Mouse (Mus musculus) ovary, postnatal 10 days (tissue): ENCODE data around the gene Rpl3l.
"Not testable (repeated sequence)": the region's sequence is repeated elsewhere in the genome, so short reads cannot be mapped to it uniquely, and the experiment has no call there.

Experiments
- DNase-seq: peaks from one replicate; pipeline ENCODE4 v3.0.0; 2022; ENCODE audit warnings: low spot score

Gene Rpl3l

DNA sequence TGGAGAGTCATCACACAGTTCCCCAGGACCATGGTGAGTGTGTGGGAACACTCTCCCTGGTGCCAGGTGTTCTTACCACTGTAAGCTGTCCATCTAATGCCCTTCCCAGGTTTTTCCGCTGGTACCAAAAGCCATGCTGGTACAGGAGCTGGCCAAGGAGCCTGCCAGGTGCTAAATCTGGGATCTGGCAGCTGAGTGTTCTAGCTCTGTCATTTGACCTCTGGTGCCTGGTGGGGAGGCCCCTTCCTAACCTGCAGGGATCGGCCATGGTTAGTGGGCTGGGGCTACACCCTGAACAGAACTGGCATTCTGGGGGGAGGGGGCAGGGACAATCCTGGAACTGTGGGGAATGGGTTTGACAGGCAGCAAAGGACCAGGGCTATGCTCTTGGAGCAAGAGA lies at the start of gene Rpl3l:
Gene Rpl3l (plus strand): TSS at position 203 of the 400 bp plus-strand sequence.
- no peak for DNase-seq

DNA sequence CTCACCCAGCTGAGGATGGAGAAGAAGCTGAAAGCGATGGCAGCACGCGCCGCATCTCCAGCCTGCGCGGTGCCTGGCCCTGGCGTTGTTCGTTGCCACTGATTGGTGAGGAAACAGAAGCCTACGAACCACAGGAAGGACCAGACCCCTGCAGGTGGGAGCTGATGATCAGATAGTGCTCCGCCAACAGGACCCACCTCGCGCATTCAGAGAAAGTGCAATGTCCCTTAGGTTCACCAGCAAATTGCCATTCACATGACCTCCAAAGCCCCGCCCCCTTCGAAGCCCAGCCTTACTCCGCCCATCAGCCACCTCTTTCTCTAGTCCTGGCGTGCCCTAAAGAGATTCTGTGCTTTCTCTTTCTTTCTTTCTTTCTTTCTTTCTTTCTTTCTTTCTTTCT lies 41.1 kb upstream of the Rpl3l start:
- no peak for DNase-seq

DNA sequence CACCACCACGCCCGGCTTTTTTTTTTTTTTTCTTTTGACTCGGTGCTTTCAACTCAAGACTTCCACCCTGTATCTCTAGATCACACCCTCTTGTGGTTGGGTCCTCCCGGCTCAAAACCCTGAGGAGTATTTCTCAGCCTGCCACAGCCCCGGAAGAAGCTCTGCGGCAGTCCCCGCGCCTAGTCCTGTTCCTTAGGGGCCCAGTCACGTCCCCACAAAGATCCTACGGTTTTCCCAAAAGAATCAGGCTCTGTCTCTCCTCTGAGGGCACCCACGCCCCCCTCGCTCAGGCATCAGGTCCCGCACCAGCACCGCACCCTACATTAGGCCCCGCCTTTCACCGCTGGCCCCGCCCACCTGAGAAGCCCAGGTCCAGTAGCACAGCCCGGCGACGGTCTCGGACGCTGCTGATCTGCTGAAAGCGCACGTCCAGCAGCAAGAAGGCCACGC lies 40.4 kb upstream of the Rpl3l start:
- no peak for DNase-seq

DNA sequence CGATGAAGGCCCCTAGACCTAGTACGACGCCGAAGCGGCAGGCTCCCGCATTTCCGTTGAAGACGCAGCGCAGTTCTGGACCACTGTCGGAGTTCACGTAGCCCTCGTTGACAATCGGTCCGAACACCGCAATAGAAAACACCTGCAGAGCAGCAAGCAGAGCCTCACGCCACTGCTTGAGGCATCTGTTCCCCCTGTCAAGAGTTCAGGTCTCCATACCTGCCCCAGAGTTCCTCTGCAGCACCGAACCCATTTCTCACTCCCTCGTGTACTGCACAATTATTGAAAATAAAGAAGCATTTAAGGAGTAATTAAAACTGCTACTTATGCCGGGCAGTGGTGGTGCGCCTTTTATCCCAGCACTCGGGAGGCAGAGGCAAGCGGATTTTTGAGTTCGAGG lies 40.0 kb upstream of the Rpl3l start:
- no peak for DNase-seq

GRCm38 (mm10) chr17:24689251-24690081 lies 38.2 kb upstream of the Rpl3l start, which contains the start of gene Syngr3:
TSS of gene Syngr3 (minus strand) at chr17:24689955.
- no peak for DNase-seq

- DNase-seq = no peak
Measured at GRCm38 (mm10) chr17:24692385-24692784, 35.2 kb upstream of the Rpl3l start.

- peak; percentile 29 for DNase-seq
Measured at GRCm38 (mm10) chr17:24695326-24696010, 32.2 kb upstream of the Rpl3l start.

- peak; percentile 67 for DNase-seq
Measured at GRCm38 (mm10) chr17:24696011-24696697, 31.5 kb upstream of the Rpl3l start, which contains the start of the genes Gfer and Noxo1. TSS of gene Gfer (minus strand) at chr17:24696156. TSS of gene Noxo1 (plus strand) at chr17:24696234.

GRCm38 (mm10) chr17:24697985-24698384 lies 29.6 kb upstream of the Rpl3l start:
- DNase-seq = no peak

DNA sequence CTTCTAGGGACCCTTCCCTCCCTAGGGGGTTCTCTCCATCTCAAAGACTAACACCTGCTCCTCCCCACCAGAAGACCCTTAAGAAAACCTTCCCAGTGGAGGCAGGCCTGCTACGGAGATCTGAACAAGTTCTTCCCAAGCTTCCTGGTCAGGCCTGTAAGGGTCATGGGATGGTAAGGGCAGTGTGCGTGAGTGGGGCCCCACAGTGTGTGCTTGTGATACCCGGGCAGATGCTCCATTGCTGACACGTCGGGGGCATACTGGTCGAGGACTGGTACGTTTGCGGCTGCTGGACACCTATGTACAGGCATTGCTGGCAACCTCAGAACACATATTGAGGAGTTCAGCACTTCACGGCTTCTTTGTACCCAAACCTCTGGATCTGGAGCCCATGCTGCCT lies 28.9 kb upstream of the Rpl3l start:
- no peak for DNase-seq

DNA sequence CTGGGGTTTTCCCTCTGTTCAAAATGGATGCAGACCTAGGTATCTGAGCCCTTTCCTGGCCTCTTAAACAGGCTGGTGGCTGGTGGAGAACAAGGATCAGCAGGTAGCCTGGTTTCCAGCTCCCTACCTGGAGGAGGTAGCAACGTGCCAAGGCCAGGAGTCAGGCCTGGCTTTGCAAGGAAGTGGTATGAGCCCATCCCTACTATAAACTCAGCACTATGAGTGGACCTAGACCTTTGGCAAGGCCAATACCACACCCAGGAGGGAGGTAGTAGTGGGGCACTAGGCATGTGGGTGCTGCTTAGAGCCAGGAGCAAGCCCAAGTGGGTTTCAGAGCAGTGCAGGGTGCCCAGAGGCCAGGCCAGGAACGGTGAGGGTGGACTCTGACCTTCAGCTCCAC lies 28.1 kb upstream of the Rpl3l start:
- DNase-seq = no peak

DNA sequence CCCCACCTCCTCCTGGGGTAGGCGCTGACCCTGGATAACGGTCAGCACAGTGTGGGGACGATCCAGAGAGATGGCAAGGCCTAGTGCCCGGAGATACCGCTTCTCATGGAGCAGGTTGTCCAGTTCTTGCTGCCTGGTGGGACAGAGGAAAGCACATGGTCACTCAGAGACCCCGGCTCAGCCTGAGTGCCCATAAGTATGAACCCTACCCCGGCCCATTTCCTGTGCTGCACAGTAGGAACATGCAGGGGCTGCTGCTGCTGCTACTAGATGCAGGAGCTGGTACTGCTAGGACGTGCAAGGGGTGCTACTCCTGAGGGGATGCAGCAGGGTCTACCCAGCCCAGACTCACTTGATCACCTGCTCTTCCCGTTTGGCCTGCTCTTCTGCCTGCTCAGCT lies 26.4 kb upstream of the Rpl3l start:
- no peak for DNase-seq

GRCm38 (mm10) chr17:24705821-24706220 lies 21.8 kb upstream of the Rpl3l start:
- no peak for DNase-seq

- DNase-seq = peak; percentile 89
Measured at GRCm38 (mm10) chr17:24706982-24707800, 20.4 kb upstream of the Rpl3l start, which contains the start of gene Tbl3. TSS of gene Tbl3 (minus strand) at chr17:24707660.

DNA sequence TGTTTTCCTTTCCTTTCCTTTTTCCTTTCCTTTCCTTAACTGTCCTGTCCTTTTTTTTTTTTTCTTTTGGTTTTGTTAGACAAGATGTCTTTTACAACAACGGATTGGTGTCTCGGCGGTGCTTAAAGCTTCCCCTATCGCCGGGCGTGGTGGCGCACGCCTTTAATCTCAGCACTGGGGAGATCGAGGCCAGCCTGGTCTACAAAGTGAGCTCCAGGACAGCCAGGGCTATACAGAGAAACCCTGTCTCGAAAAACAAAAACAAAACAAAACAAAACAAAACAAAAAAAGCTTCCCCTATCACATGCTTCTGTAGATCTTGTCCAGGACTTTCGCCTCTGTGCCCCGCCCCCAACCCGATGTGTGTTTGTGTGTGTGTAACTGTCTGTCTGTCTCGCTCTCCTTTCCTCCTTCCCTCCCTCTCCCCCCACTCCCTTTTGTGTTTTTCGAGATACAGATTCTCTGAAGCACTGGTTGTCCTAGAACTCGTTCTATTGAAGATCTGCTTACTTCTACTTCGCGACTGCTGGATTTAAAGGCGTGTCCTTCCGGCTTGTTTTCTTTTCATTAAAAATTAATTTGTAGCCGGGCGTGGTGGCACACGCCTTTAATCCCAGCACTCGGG lies 19.7 kb upstream of the Rpl3l start:
- DNase-seq = no peak

DNA sequence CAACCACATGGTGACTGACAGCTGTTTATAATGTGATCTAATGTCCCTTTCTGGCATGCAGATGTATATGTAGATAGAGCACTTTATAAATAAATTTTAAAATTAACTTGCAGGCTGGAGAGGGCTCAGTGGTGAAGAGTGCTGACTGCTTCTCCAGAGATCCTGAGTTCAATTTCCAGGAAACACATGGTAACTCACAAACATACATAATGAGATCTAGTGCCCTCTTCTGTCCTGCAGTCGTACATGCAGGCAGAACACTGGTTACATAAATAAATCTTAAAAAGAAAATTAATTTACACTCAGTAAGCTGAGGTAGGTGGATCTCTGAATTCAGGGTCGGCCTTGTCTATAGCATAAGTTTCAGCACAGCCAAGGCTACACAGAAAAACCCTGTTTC lies 19.0 kb upstream of the Rpl3l start:
- no peak for DNase-seq

- no peak for DNase-seq
Measured at GRCm38 (mm10) chr17:24715556-24715955, 12.1 kb upstream of the Rpl3l start.

GRCm38 (mm10) chr17:24716166-24716682 lies 11.4 kb upstream of the Rpl3l start:
- DNase-seq = no peak

DNA sequence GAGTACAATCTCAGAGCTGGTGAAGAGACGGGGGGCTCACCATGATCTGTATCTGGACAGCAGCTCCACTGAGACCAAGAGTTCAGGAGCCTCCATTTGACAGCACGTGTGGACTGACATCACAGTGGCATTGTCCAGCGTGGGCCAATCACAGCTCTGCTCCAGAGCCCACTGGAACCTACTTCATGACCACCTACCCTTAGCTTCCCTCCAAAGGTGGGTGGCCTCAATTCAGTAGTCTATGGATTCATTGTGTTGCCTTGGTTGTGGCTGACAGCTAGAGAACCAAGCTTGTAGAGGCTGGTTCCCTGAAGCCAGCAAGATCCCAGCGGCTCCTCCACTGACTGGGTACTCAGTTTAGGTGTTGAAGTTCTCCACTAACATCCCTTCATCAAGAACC lies 9.7 kb upstream of the Rpl3l start, which contains the start of the genes Rnf151 and Rps2:
Gene Rnf151 (minus strand): TSS at position 121 of the 400 bp plus-strand sequence.
Gene Rps2 (plus strand): TSS at position 174 of the 400 bp plus-strand sequence.
- DNase-seq = no peak

- DNase-seq = not testable (repeated sequence)
Measured at GRCm38 (mm10) chr17:24718938-24719337, 8.7 kb upstream of the Rpl3l start.
